ENCODE assay signal across 9 mouse cellular contexts in genomic region chr3:101661184-101661992, GRCm38 (mm10). TPM values are rescaled to one million over a fixed set of nuclear protein-coding genes. Genes with fewer than 3 reads are reported as not detected.
DNase-seq lines count a peak whose midpoint lies in the region; ATAC-seq and TF ChIP-seq lines count a peak whose summit lies in the region.
"Had no signal": no experiment of that assay in that cellular context is flagged by ENCODE, and none has a peak within 500 bp of the region (broad histone marks: within the 10 kb centered on the region; RNA-seq: fewer than 3 reads in every experiment).

No protein-coding gene starts in this region.

- TF ChIP-seq CTCF in heart, postnatal 0 days (IDR thresholded peaks at IDR 0.05; ENCODE audit: low read depth) = no peak

- H3K9ac ChIP-seq in heart, postnatal 0 days (replicated peaks; ENCODE audit: low read depth, low read length) = no peak overlapping the region
- no peak overlapping the region for H3K9ac ChIP-seq in midbrain, embryonic 16.5 days (ENCODE audit: low read depth, low read length)
- H3K9ac ChIP-seq: embryonic facial prominence, embryonic 15.5 days had no signal

- H3K4me3 ChIP-seq in heart, postnatal 0 days (ENCODE audit: low read depth, low read length) = no peak overlapping the region
- no peak overlapping the region for H3K4me3 ChIP-seq in midbrain, embryonic 16.5 days (ENCODE audit: low read depth, low read length)
- H3K4me3 ChIP-seq: embryonic facial prominence, embryonic 15.5 days had no signal

- ATAC-seq in heart, postnatal 0 days (ENCODE audit: insufficient read depth, low read depth) = peak; percentile 8; the same call in 1 of the 2 replicates
- peak; percentile 83 for ATAC-seq in midbrain, embryonic 16.5 days
- ATAC-seq in granulocyte monocyte progenitor cell, adult 5-6 weeks (replicated peaks; ENCODE audit: poor library complexity, severe bottlenecking) = no peak

- no peak for DNase-seq in heart, postnatal 0 days (ENCODE audit: low spot score)
- no peak for DNase-seq in heart, postnatal 36 days
- DNase-seq in embryo, embryonic 10 days (ENCODE audit: low spot score) = peak; percentile 88
- DNase-seq in induced T-regulatory cell, adult 2 months (ENCODE audit: low read depth) = peak; percentile 73
- DNase-seq in heart, postnatal 10 days = no peak
- no peak for DNase-seq in liver

- intact Hi-C loops in heart, postnatal 36 days (cut with DNase I) = no loop called here
- intact Hi-C loops in heart, postnatal 10 days (cut with DNase I) = no loop called here

- H3K9me3 ChIP-seq in heart, postnatal 0 days (replicated peaks; ENCODE audit: control insufficient read depth, low read length) = no peaks in the 10 kb centered on the region
- H3K9me3 ChIP-seq in midbrain, embryonic 16.5 days (replicated peaks; ENCODE audit: control insufficient read depth, low read length, poor library complexity, severe bottlenecking) = no peaks in the 10 kb centered on the region
- H3K9me3 ChIP-seq: embryonic facial prominence, embryonic 15.5 days had no signal

- H3K27me3 ChIP-seq in heart, postnatal 0 days (ENCODE audit: control insufficient read depth, insufficient read depth, low read length) = no peaks in the 10 kb centered on the region
- no peaks in the 10 kb centered on the region for H3K27me3 ChIP-seq in midbrain, embryonic 16.5 days (ENCODE audit: control insufficient read depth, insufficient read depth, low read depth, low read length)
- H3K27me3 ChIP-seq: embryonic facial prominence, embryonic 15.5 days had no signal

- no peaks in the 10 kb centered on the region for H3K4me1 ChIP-seq in heart, postnatal 0 days (ENCODE audit: control insufficient read depth, insufficient read depth)
- H3K4me1 ChIP-seq in midbrain, embryonic 16.5 days (ENCODE audit: control insufficient read depth, insufficient read depth, low read length) = peaks cover 17% of the 10 kb centered on the region
- H3K4me1 ChIP-seq: embryonic facial prominence, embryonic 15.5 days had no signal

- no peak for TF ChIP-seq EP300 in heart, postnatal 0 days (IDR thresholded peaks at IDR 0.05; ENCODE audit: low read depth)

- no peaks in the 10 kb centered on the region for H3K36me3 ChIP-seq in heart, postnatal 0 days (replicated peaks; ENCODE audit: control insufficient read depth, insufficient read depth, low read length)
- H3K36me3 ChIP-seq in midbrain, embryonic 16.5 days (ENCODE audit: control insufficient read depth, insufficient read depth, low read length) = no peaks in the 10 kb centered on the region
- H3K36me3 ChIP-seq: embryonic facial prominence, embryonic 15.5 days had no signal

- no peak overlapping the region for H3K4me2 ChIP-seq in heart, postnatal 0 days (ENCODE audit: low read depth, low read length)
- H3K4me2 ChIP-seq in midbrain, embryonic 16.5 days (ENCODE audit: low read length) = peak overlapping the region; percentile 19
- H3K4me2 ChIP-seq: embryonic facial prominence, embryonic 15.5 days had no signal

- 58% methylated on average over 9 of the region's 9 CpGs for WGBS in heart, postnatal 0 days
- 35% methylated on average over 9 of the region's 9 CpGs for WGBS in midbrain, embryonic 16.5 days

- H3K27ac ChIP-seq in heart, postnatal 0 days (ENCODE audit: low read depth) = no peak overlapping the region
- H3K27ac ChIP-seq in midbrain, embryonic 16.5 days (ENCODE audit: low read length) = peak overlapping the region; percentile 82
- H3K27ac ChIP-seq: embryonic facial prominence, embryonic 15.5 days had no signal

RNA-seq across cellular contexts. Expression of gene Atp1a1, which starts 56.9 kb away (rescaled TPM):
- total RNA-seq in heart, postnatal 0 days (2014; rRNA removed; ENCODE audit: low replicate concordance) = 914 and 1,212 TPM in 2 replicates
- polyA plus RNA-seq in heart, postnatal 0 days (2015; fragmentation: Nextera tagmentation; extraction: Ambion mirVana) = 227 and 257 TPM in 2 replicates
- total RNA-seq in heart, postnatal 36 days (2021) = 100 to 1,000 TPM; 564 to 643 TPM
- 58.4 and 61.3 TPM in 2 replicates for polyA plus RNA-seq in midbrain, embryonic 16.5 days (2015; fragmentation: Nextera tagmentation; extraction: Ambion mirVana)
- 82.1 and 82.6 TPM in 2 replicates for total RNA-seq in granulocyte monocyte progenitor cell, adult 5-6 weeks (2014; fragmentation: Nextera tagmentation)
- 118 and 122 TPM in 2 replicates for total RNA-seq in granulocyte monocyte progenitor cell, adult 5-6 weeks (2017)
- total RNA-seq in heart, postnatal 10 days (2021) = 1,000 to 10,000 TPM in 1 of 2 experiments, 100 to 1,000 TPM in 1; 897 to 1,002 TPM

Comparison
In these comparisons a context has a peak if more than half of its experiments do, and no peak if none do; other contexts are left out.
1. DNase-seq: peak in embryo, embryonic 10 days (single experiment) and induced T-regulatory cell, adult 2 months (single experiment); none in heart, postnatal 0 days (single experiment), heart, postnatal 36 days (0 of 2), heart, postnatal 10 days (0 of 2) and liver (single experiment).